Mouse (Mus musculus): ENCODE results near the gene Pabpc4.

GRCm38 (mm10) chr4:123246651-123247050 is 15.5 kb upstream of the Pabpc4 start:
- TF ChIP-seq GATA1 (IDR thresholded peaks at IDR 0.05; ENCODE audit: borderline replicate concordance, low read length) (no peak), FLI1 (IDR thresholded peaks at IDR 0.05; ENCODE audit: low read length) (no peak)

Measured in megakaryocyte, embryonic 14.5 days (primary cell).